Mouse (Mus musculus): ENCODE results near the gene Ankrd54. TPM values are rescaled to one million over a fixed set of nuclear protein-coding genes. Genes with fewer than 3 reads are reported as not detected.

Ankrd54 gene
- polyA plus RNA-seq, 1 experiment, result 60.9 TPM

DNA sequence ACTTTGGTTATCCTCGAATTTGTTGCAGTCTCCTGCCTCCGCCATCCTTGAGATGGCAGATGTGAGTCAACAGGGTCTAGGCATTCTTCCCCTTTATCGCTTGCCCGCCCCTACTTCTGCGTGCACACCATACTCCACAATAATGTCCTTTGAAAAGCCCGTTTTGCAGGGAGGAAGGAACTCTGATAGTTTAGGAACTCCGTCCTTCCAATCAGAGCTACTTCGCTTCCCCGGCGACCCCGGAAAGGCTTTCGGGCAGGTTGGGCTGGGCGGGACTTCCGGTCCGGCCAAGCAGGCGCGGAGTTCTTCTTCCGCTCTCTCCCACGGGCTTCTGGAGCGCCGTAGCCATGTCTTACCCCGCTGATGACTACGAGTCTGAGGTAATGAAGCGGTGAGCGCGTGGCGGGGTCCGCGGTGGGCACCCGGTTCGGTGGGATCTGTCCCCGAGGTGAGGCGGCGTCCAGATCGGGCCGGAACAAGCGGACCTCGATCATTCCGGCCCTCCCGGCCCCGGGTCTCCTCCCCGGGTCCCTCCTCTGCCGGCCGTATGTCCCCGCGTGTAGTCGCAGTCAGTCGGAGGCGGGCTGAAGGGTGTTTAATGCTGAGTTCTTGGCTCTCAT lies 12.3 kb upstream of the Ankrd54 start, which contains the start of gene Eif3l:
Eif3l (plus strand) TSS at position 267 of the 620 bp plus-strand sequence.
- TF ChIP-seq CTCF (IDR thresholded peaks at IDR 0.05; ENCODE audit: borderline replicate concordance, extremely low read depth, insufficient read depth, insufficient read length) (no peak), POLR2A (IDR thresholded peaks at IDR 0.05; ENCODE audit: borderline replicate concordance, extremely low read depth, insufficient read depth, insufficient read length, poor library complexity, severe bottlenecking) (no peak)
- DNase-seq (ENCODE audit: low read depth), result peak; percentile 97

DNA sequence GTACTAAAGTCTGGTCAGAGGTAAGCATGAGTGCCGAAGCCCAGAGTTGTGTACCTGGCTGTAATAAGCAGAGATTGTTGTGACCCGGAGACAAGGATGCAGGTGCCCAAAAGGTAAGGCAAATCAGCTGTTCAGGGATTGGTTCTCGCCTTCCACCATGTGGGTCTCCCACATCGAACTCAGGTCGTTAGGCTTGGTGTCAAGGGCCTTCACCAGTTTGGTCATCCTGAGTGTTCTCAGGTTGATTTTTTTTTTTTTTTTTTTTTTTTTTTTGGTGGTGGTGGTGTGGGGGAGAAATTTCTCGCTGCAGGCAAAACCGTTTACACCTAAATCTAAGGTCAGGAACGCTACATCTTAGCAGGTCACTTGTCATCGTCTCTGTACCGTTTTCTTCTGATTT lies 11.8 kb upstream of the Ankrd54 start:
- TF ChIP-seq POLR2A (IDR thresholded peaks at IDR 0.05; ENCODE audit: borderline replicate concordance, extremely low read depth, insufficient read depth, insufficient read length, poor library complexity, severe bottlenecking), result no peak
- no peak for TF ChIP-seq CTCF (IDR thresholded peaks at IDR 0.05; ENCODE audit: borderline replicate concordance, extremely low read depth, insufficient read depth, insufficient read length)
- no peak for DNase-seq (ENCODE audit: low read depth)

DNA sequence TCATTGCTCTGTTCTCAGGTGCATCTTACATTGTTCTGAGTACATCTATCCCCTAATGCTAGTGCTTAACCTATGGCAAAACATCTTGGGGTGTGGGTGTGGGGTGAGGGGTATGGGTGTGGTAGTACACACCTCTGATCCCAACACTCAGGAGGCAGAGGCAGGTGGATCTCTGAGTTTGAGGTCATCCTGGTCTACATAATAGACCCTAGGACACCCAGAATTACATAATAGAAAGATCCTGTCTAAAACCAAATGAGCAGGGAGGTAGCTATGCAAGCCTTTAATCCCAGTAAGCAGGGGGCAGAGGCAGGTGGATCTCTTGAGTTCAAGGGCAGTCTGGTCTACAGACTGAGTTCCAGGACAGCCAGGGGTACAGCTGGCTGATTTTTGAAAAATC lies 11.1 kb upstream of the Ankrd54 start:
- DNase-seq (ENCODE audit: low read depth), result no peak
- TF ChIP-seq CTCF (IDR thresholded peaks at IDR 0.05; ENCODE audit: borderline replicate concordance, extremely low read depth, insufficient read depth, insufficient read length), result no peak
- no peak for TF ChIP-seq POLR2A (IDR thresholded peaks at IDR 0.05; ENCODE audit: borderline replicate concordance, extremely low read depth, insufficient read depth, insufficient read length, poor library complexity, severe bottlenecking)

DNA sequence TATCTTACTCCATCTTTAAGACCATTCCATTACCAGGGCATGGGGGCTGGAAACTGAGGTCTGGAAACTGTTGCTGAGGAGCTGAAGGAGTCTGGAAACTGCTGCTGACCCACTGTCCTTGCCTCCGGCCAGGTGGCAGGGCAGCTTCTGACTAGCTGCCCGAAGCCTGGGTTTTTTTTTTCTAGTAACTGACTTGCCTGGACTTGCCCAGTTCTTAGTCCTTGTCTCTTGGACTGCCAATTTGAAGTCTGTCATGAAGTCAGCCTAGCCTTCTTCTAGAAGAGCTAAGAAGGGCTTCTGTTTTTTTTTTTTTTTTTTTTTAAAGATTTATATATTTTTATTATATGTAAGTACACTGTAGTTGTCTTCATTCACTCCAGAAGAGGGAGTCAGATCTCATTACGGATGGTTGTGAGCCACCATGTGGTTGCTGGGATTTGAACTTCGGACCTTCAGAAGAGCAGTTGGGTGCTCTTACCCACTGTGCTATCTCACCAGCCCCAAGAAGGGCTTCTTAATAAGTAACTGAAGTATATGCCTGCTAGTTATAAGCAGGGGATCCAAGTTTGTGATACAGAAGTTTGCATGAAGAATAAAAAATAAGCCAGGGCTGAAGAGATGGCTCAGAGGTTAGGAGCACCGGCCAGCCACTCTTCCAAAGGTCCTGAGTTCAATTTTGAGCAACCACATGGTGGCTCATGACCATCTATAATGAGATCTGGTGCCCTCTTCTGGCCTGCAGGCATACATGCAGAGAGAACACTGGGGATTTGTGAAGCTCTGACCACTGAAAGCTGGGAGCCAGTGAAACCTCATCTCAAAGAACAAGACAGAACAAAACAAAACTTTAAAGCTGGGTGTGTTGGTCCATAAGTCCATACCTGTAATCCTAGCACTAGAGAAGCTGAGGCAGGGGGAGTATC lies 8.7 kb upstream of the Ankrd54 start:
- peak; percentile 27 for DNase-seq (ENCODE audit: low read depth)
- no peak for TF ChIP-seq POLR2A (IDR thresholded peaks at IDR 0.05; ENCODE audit: borderline replicate concordance, extremely low read depth, insufficient read depth, insufficient read length, poor library complexity, severe bottlenecking)
- TF ChIP-seq CTCF (IDR thresholded peaks at IDR 0.05; ENCODE audit: borderline replicate concordance, extremely low read depth, insufficient read depth, insufficient read length), result peak; percentile 62; the same call in 1 of the 2 replicates

DNA sequence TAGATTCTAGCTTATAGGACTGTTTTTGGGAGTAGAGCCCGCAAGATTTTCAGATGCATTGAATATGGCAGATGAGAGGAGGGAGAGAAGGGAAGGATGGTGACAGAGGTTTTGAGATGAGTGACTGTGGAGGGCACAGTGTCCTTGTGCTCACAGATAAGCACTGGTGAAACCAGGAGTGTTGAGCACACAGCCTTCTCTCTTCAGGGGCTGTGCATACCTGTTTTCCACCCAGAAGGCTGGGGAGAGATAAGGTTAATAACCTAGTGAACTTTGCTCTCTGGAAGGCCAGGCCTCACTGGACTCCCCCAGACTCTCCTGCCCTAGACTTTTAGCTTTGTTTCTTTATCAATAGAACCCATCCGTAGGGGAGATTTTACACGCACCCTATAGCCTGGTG lies 5.7 kb upstream of the Ankrd54 start:
- TF ChIP-seq CTCF (IDR thresholded peaks at IDR 0.05; ENCODE audit: borderline replicate concordance, extremely low read depth, insufficient read depth, insufficient read length), result no peak
- no peak for TF ChIP-seq POLR2A (IDR thresholded peaks at IDR 0.05; ENCODE audit: borderline replicate concordance, extremely low read depth, insufficient read depth, insufficient read length, poor library complexity, severe bottlenecking)
- DNase-seq (ENCODE audit: low read depth), result no peak

DNA sequence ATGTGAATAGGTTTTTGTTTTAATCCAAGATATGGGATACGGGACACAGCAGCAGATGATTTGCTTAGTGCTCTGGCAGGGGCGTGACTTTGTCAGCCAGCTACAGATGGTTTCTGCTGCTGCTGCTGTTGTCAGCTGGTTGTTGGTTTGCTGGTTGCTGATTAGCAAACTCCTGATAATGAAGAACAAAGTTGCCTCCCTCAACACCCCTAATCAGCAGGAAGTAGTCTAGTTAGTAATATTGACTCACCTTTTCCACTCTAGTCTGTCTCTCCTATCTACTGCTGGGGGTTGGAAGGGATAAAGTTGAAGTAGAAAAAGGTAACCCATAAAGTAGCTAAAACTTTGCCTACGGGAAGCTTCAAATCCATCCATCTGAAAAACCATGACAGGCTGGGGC lies 4.9 kb upstream of the Ankrd54 start:
- no peak for TF ChIP-seq POLR2A (IDR thresholded peaks at IDR 0.05; ENCODE audit: borderline replicate concordance, extremely low read depth, insufficient read depth, insufficient read length, poor library complexity, severe bottlenecking)
- no peak for TF ChIP-seq CTCF (IDR thresholded peaks at IDR 0.05; ENCODE audit: borderline replicate concordance, extremely low read depth, insufficient read depth, insufficient read length)
- DNase-seq (ENCODE audit: low read depth), result no peak

DNA sequence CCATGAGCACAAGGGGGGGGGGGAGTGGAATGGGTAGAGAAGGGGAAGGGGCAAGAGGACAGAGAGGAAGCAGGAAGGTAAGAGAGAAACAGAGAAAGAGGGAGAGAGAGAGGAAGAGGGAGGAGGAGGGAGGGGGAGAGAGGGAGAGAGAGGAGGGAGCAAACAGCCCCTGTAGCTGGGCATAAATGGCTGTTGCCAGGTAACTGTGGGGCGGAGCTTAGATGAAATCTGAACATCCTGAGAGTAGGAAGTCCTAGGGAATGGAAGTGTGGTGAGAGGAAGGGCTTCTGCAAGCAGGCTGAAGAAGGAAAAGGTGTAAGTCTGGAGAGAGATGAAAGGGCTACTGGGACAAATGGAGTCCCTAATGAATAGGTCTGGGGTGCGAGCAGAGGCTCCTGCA lies 3.6 kb upstream of the Ankrd54 start:
- DNase-seq (ENCODE audit: low read depth), result peak; percentile 35

DNA sequence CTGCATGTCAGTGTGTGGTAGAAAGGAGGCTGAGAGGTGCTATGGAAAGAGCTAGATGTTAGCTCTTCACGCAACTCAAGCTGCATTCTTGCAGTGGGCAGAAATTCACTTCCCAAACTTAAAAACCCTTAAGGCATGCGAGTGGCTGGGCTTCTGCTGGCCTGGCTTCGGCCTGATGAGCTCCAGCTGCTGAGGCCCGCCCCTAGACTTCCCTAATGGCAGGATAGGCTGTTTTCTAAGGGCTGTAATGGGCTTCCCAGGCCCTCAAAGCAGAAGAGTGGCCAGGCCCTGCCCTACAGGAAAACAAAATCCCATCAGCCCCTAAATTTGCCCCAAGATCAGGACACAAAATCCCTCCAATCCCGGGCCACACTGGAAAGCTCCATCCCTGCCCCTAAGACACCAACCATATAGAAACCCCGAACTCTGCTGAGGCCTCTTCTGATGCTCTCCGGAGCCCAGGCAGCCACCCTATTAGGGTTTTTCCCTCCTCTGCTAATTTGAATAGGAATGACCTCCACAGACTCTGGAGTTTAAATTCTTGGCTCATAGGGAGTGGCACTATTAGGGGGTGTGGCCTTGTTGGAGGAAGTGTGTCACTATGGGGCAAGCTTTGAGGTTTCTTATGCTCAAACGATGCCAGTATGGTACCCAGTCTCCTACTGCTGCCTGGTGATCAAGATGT lies 2.5 kb upstream of the Ankrd54 start:
- DNase-seq (ENCODE audit: low read depth), result no peak
- TF ChIP-seq CTCF (IDR thresholded peaks at IDR 0.05; ENCODE audit: borderline replicate concordance, extremely low read depth, insufficient read depth, insufficient read length) (no peak), POLR2A (IDR thresholded peaks at IDR 0.05; ENCODE audit: borderline replicate concordance, extremely low read depth, insufficient read depth, insufficient read length, poor library complexity, severe bottlenecking) (no peak)

More for the DNA sequence above, 3.6 kb upstream of the Ankrd54 start:
- TF ChIP-seq CTCF (IDR thresholded peaks at IDR 0.05; ENCODE audit: borderline replicate concordance, extremely low read depth, insufficient read depth, insufficient read length), result no peak

DNA sequence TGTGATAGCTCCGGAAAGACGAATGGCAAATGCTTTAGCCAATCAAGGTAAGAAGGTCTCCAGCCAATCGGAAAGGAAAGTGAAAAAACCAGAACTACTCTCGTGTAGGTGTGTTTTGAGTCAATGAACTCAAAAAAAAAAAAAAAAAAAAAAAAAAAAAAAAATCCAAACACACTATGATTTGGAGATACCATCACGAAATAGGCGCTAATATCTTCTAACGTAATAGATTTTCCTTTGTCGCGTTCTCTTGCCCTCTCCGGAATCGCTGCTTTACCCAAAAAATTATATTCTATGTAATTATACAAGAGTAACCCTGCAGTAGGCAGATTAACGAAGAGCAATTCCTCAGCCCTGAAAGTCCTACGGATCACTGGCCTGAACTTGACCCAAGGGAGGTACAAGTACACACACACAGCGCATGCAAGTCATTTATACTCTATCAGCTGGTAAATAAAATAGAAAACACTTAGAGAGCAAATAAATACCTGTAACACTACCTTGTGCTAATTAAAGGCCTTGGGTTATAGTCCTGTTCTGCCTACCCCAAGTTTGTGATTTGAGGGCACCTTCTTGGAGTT lies 557 bp upstream of the Ankrd54 start:
- no peak for TF ChIP-seq POLR2A (IDR thresholded peaks at IDR 0.05; ENCODE audit: borderline replicate concordance, extremely low read depth, insufficient read depth, insufficient read length, poor library complexity, severe bottlenecking)
- DNase-seq (ENCODE audit: low read depth), result no peak

DNA sequence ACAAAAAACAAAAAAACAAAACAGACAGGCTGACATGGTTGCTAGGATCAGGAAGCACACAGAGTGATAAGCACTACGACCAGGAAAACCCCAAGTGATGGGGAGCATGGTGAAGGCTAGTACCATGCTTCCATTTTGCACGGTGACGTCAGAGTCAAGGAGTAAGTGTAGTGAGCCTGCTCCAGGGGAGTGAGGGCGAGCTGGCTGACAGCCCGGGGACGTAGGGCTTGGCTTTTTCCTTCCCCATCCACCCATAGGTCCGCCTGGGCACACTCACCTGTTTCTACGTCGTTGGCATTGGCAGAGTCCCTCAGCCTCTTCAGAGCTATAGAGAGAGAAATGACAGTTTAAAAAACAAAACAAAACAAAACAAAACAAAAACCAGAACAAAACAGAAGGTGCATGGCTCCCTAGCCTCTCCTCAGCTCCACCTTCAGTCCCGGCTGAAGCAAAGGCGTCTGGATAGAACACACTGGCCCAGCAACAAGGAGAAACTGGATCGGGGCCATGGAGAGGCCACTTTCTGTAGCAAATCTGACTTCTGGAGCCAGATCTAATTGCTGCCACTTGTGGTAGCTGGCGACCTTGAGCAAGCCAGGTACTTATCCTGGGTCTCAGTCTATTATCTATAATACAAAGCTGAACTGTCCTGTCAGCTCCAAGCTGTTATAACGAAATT lies 1.7 kb downstream of the Ankrd54 start:
- TF ChIP-seq CTCF (IDR thresholded peaks at IDR 0.05; ENCODE audit: borderline replicate concordance, extremely low read depth, insufficient read depth, insufficient read length) (no peak), POLR2A (IDR thresholded peaks at IDR 0.05; ENCODE audit: borderline replicate concordance, extremely low read depth, insufficient read depth, insufficient read length, poor library complexity, severe bottlenecking) (no peak)
- DNase-seq (ENCODE audit: low read depth), result no peak

DNA sequence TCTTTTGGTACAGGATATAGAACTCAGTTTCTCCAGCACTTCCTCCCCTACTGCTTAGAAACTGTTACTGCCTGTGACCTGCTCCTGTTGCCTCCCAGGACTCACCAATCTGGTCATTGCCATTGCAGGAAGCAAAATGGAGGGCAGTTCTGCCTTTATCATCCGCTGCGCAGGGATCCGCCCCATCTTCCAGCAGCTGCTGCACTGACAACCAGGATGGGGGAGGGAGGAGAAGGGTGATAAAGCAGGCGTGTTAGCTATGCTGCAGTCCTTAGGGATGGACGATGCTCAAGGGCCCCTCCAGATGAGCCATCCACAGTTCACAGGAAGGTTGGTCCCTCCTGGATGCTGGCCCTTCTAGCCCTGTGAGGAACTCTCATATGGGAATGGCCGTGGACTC lies 4.8 kb downstream of the Ankrd54 start:
- TF ChIP-seq CTCF (IDR thresholded peaks at IDR 0.05; ENCODE audit: borderline replicate concordance, extremely low read depth, insufficient read depth, insufficient read length), result no peak
- TF ChIP-seq POLR2A (IDR thresholded peaks at IDR 0.05; ENCODE audit: borderline replicate concordance, extremely low read depth, insufficient read depth, insufficient read length, poor library complexity, severe bottlenecking), result no peak

More for the DNA sequence above, 4.8 kb downstream of the Ankrd54 start:
- no peak for DNase-seq (ENCODE audit: low read depth)

Measured in brain, embryonic 14.5 days (tissue).